Mouse (Mus musculus) cerebellum, postnatal 14 days (tissue): ENCODE data around the gene Rhoh.
A peak's percentile ranks its signal among the peaks of the same experiment; 100 is the strongest.

Source experiments
- DNase-seq, 2 experiments: peaks; one replicate each; pipeline ENCODE4 v3.0.0; 2021; ENCODE audit warnings: mixed read lengths in 2 of 2

Gene Rhoh

GRCm38 (mm10) chr5:65897731-65898130 lies 36.7 kb downstream of the Rhoh start:
- no peak for DNase-seq

DNA sequence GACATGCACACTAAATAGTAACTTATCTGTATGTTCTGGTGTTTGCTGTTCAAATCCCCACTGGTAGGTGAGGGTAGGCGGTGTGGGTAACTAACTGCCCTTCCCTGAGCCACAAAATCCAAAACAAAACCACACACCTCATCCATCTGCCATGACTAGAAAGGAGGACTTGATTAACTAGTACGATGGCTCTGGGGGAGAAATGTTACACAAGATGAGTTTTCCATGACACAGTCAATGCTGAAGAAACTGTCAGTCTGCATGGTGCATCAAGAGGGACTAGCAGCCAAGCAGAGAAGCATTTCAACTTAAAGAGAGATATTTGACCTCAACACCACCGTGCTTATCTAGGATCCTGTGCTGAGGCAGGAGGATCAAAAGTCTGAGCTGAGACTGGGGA lies 37.7 kb downstream of the Rhoh start:
- DNase-seq, result no peak

DNA sequence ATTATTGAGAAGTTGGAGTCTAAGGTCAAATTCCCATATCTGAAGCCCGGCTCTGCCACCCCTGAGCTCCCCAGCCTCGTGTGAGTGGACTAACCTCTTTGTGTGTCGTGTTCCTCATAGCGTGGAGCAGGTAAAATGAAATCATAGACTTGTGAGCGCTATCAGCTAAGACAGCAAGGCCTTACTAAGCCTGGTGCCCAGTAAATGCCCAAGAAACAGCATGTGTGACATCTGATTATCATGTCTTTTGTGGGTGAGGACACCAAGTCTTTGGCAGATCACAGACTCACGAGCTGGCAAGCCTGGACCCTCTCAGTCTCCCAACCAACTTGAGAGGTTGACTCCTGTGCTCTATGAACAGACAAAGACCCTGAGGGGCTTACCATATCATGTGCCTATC lies 39.1 kb downstream of the Rhoh start:
- DNase-seq, result no peak

DNA sequence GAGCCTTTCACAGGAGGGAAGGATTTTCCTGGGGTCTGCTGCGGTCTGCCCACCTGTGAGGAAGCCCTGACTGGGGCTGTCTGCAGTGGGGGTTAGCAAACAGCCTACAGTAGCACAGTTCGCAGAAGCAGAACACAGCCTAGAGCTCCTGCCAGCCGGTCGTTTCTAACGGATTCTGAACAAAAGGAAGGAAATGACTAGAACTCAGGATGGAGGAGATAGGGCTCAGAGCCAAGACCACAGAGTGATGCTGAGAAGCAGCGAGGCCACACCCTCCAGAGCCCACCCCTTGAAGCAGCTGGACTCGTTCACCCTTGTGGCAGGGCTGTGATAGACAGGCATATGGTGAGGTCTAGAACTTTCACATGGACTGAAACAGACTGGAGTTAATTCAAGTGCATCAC lies 39.9 kb downstream of the Rhoh start:
- peak in 1 of 2 experiments; percentile 18 for DNase-seq

DNA sequence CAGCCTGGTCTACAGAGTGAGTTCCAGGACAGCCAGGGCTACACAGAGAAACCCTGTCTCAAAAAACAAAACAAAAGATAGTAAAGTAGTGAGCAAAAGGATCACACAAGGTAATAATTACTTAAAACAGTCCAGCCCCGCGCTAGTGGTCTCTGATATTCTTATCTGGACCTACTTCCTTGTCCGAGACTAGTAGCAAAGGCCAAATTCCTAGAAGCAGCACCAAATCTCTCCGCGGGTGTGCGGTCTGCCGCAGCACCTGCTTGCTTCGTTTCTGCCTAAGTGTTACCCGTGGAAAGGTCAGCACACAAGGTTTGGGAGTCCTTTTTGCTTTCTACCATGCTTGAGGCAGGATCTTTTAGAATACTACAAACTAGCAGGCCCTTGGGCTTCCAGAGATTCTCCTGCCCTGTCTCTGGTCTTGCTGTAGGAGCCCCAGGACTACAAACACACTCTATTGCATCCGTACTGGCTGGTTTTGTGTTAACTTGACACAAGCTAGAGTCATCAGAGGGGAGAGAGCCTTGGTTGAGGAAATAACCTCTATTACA lies 40.9 kb downstream of the Rhoh start:
- no peak for DNase-seq

GRCm38 (mm10) chr5:65902811-65903210 lies 41.8 kb downstream of the Rhoh start:
- DNase-seq, result no peak

DNA sequence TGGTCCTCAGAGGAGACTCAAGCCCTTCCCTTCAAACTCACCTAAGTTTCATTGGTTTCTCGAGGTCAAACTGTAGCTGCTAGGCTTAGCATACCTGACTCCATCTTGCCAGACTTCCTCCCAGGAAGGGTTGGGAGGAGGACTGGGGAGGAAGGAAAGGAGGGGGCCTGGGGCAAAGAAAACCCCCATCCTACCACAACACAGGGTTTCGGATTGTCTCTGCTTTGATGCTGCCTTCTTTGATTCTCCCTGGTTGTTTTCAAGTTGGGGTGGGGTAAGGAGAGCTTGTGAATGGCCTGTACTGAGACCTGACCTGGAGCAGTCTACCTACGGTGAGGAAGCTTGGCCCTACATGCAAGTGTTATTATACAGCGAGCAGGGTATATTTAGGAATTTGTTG lies 43.5 kb downstream of the Rhoh start:
- no peak for DNase-seq

- DNase-seq, result peak; percentile 33 to 52
Measured at GRCm38 (mm10) chr5:65908751-65909150, 47.7 kb downstream of the Rhoh start.

DNA sequence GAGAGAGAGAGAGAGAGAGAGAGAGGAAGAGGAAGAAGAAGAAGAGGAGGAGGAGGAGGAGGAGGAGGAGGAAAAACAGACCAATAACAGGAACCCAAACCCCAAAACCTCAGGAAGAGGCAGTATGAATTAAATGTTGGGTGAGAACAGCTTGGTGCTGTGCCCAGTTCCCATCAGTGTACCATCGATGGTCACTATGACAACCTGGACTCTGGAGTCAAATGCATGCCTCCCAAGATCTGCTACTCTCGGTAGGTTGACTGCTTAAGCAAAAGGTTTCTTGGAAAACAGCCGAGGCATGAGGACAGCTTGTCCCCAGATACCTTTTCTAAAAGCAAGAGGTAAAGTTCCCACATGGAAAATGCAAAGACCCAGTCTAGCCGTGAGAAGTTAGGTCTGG lies 48.3 kb downstream of the Rhoh start:
- DNase-seq, result peak; percentile 42 to 49

- no peak for DNase-seq
Measured at GRCm38 (mm10) chr5:65910398-65910797, 49.4 kb downstream of the Rhoh start.

GRCm38 (mm10) chr5:65911676-65912075 lies 50.7 kb downstream of the Rhoh start:
- DNase-seq, result peak; percentile 42

GRCm38 (mm10) chr5:65912201-65912600 lies 51.2 kb downstream of the Rhoh start:
- no peak for DNase-seq

DNA sequence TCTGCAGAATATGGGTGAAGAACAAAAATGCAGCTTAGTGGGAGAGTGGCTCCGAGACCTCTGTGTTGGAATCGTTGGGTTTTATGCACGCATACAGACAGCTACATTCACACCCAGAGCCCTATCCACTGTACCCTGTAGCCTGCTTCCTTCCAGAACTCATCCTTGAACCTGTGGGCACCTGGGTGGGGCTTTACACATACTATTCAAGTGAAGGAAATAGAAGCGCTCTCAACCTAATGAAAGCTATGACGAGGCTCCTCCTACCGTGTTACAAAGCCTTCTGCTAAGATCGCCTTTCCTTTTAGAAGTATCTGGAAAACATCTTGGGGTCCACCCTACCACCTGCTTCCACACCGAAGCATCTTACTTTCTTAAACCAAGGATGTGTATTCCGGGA lies 52.1 kb downstream of the Rhoh start:
- no peak for DNase-seq

DNA sequence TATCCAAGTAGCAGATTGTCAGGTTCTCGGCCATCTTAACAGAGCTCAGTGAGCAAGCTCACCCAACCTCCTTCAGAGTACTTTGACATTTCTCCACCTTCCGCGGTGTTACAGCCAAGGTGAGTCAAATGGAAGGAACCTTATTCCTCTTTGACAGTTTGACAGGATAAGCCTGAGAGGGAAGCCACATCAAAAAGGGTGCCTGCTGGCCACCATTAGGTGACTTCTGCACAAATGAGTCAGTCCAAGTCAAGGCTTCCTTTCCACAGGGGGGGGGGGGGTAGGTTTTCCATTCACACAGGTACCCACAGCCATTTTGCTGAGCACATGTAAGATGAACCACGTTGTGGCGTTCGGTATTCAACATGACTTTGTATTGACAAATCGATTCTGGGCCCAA lies 53.3 kb downstream of the Rhoh start:
- no peak for DNase-seq

- DNase-seq, result no peak
Measured at GRCm38 (mm10) chr5:65916930-65917329, 55.9 kb downstream of the Rhoh start.

- no peak for DNase-seq
Measured at GRCm38 (mm10) chr5:65918601-65919000, 57.6 kb downstream of the Rhoh start.

DNA sequence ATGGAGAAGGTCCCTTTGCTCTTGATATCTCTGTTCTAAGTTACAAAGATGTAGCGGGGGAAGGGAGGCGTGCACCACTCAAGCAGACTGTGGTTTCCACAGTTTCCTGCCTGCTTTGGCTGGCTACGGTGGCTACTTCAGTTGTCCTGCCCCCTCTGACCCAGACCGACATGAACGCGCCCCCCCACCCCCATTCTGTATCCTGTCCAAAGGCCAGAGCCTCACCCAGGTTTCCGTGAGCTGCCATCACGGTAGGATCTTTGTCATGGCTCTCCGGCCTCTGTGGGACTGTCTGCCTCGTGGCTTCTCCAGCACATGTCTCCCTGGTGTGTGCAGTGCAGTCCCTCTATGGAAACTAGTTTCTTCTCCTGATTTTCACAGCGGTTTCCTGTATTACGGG lies 58.3 kb downstream of the Rhoh start:
- DNase-seq, result no peak

DNA sequence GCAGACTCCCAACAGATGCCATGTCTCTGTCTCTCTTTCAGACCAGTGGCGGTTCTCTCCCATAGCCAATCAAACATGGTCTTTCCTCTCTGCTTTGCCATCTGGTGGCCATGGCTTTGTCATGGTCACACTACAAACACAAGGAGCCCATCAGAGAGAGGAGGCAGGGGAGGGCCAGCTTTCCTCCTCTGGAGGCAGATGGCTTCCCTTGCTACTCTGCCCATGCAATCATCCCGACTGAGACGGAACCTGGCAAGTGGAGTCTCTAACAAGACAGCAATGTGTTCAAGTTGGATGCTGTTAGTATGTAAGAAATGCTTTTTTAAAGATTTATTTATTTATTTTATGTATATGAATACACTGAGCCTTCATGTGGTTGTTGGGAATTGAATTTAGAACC lies 58.9 kb downstream of the Rhoh start:
- no peak for DNase-seq

DNA sequence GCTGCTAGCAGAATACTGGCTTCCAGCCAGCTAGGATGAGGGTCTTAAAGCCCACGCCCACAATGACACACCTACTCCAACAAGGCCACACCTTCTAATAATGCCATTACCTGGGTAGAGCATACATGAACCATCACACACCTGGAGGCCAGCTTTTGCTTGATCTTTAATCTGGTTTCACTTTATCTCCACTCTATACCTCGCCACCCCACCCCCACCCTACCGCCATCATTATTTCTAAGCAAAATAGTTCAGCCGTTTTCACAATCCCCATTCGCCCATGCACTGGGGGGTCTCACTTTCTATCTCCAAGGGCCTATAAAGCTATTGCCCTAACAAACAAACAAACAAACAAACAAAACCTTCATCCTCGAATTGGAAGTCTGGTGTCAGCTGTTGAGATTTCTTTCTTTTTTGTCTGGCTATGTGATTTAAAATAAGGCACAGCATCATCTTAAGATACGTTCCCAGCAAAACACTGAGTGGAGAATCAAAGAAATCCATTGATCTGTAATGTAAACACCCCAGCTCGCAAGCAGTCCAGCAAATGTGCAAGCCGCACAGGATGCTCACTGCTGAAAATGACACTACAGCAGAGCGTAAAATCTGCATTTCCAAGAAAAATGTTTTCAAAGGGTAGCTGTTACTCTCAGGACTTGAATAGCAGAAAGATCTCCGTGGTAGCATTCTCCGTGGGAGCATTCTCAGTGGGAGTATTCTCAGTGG lies 59.9 kb downstream of the Rhoh start:
- DNase-seq, result no peak

DNA sequence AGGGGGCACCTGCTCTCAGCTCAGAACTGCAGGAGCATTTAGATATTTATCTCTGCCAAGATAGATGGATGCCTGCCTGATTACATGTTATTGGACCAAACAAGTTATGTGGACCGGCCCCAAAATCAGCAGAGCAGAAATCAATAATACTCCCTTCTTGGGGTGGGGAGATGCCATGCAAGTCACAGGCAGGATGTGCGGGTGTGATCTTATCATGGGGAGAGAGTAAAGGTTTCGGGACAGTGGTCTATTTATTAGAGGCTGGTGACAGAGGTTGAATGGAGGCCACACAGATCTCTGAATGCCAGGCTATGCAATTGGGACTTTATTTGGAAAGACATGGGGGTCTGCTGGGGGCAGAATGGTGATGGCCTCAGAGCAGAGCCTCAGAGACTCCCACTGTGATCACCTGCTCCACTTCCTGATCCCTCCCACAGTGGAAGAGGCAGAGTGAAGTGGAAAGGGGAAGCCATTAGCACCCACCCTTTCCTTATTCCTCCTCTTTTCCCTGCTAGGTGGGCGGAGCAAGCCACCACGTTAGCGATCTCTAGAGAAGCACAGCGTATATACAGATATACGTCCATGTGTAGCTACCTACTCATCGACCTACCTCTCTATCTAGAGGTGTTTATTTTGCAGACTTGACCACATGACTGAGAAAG lies 60.6 kb downstream of the Rhoh start:
- DNase-seq, result no peak

DNA sequence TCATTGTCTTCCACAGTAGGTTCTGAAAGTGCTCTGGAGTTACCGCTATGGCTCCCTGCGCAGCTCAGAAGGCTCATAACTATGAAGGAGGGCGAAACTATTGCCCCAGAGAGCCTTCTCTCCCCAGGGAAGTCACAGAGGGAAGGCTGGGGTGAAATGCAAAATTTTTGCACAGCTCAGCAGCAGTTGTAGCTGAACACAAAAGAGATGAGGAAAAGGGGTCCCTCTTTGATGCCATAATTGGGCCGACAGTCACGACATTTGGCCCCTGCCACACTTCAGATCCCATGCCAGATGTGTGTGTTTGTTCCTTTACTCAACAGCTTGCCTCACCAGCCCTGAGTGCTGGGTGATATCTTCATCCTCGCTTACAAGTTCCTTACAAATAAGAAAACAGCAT lies 65.7 kb downstream of the Rhoh start:
- no peak for DNase-seq

DNA sequence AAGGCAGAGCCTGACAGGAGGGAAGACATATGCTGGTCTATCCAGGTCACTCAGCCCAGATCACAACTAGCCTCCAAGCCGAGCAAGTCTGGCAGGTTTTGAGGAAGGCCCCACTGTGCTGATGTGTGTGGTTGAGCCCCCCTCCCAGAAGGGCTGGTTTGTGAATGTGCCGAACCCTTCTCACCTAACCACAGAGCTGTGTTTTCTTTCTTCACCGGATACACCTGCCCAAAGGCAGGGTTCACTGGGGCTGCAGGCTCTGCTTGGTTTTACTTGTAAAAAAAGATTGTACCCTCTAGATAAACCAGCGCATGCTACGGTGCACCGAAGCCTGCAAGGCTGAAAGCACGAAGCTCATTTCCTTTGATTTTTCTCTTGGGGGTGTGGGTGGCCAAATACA lies 68.1 kb downstream of the Rhoh start:
- no peak for DNase-seq

- DNase-seq, result no peak
Measured at GRCm38 (mm10) chr5:65930171-65930570, 69.2 kb downstream of the Rhoh start.

- no peak for DNase-seq
Measured at GRCm38 (mm10) chr5:65933258-65933657, 72.2 kb downstream of the Rhoh start.

DNA sequence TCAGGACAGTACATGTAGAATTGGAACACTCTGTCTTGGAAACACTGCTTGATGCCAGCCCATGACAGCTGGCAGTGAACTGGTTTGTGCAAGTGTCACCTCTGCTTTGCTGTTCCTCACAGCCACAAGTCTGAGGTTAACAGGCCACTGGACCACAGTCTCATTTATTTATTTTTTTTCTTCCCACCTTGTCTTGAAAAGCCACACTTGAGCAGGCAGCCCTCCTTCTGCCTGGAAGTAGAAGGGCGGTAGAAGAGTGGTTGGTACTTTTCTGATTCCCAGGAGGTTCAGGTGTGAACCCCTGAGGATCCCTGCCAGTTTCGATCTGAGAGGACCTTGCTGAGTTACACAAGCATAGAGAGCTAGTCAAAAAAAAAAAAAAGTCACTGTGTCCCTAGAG lies 72.8 kb downstream of the Rhoh start:
- no peak for DNase-seq
